Mouse (Mus musculus) gastrocnemius, adult 8-10 months (tissue): ENCODE results near the gene Pcolce. TPM values are rescaled to one million over a fixed set of nuclear protein-coding genes. Genes with fewer than 3 reads are reported as not detected.

Experiments
- DNase-seq, 2 experiments: peaks; one replicate each; pipeline ENCODE4 v3.0.0; 2022; ENCODE audit warnings: low spot score in 2 of 2
- total RNA-seq, 4 experiments: library from RNA; stranded (reverse); gene quantifications; 2 replicates each; pipeline ENCODE4 v1.2.4; 2022

Pcolce gene
- total RNA-seq, 4 experiments from 2014 or later = 16.2 to 35.4 (median 22.9) TPM

- no peak for DNase-seq
Measured at GRCm38 (mm10) chr5:137597625-137598024, 16.0 kb downstream of the Pcolce start.

- DNase-seq = no peak
Measured at GRCm38 (mm10) chr5:137596601-137597261, 16.9 kb downstream of the Pcolce start.

GRCm38 (mm10) chr5:137595921-137596320 lies 17.7 kb downstream of the Pcolce start:
- DNase-seq = no peak

GRCm38 (mm10) chr5:137590507-137590906 lies 23.1 kb downstream of the Pcolce start:
- DNase-seq = no peak

- peak in 1 of 2 experiments; percentile 41 for DNase-seq
Measured at GRCm38 (mm10) chr5:137584976-137585375, 28.6 kb downstream of the Pcolce start.

GRCm38 (mm10) chr5:137583670-137584169 lies 29.9 kb downstream of the Pcolce start:
- no peak for DNase-seq

- DNase-seq = no peak
Measured at GRCm38 (mm10) chr5:137582702-137583101, 30.9 kb downstream of the Pcolce start.

GRCm38 (mm10) chr5:137580246-137580645 lies 33.3 kb downstream of the Pcolce start:
- DNase-seq = no peak

- no peak for DNase-seq
Measured at GRCm38 (mm10) chr5:137574470-137574901, 39.1 kb downstream of the Pcolce start.

- no peak for DNase-seq
Measured at GRCm38 (mm10) chr5:137570691-137571586, 42.6 kb downstream of the Pcolce start.

- no peak for DNase-seq
Measured at GRCm38 (mm10) chr5:137570181-137570580, 43.4 kb downstream of the Pcolce start.

- no peak for DNase-seq
Measured at GRCm38 (mm10) chr5:137569665-137570064, 43.9 kb downstream of the Pcolce start, which contains the start of gene Tfr2. Gene Tfr2, plus strand, starts transcription at chr5:137569840.

- no peak for DNase-seq
Measured at GRCm38 (mm10) chr5:137569031-137569430, 44.6 kb downstream of the Pcolce start.

GRCm38 (mm10) chr5:137568223-137568798 lies 45.3 kb downstream of the Pcolce start:
- DNase-seq = no peak

- no peak for DNase-seq
Measured at GRCm38 (mm10) chr5:137566416-137566815, 47.2 kb downstream of the Pcolce start.

- DNase-seq = no peak
Measured at GRCm38 (mm10) chr5:137565744-137566143, 47.8 kb downstream of the Pcolce start.

- DNase-seq = no peak
Measured at GRCm38 (mm10) chr5:137562965-137563364, 50.6 kb downstream of the Pcolce start.

GRCm38 (mm10) chr5:137561556-137561955 lies 52.0 kb downstream of the Pcolce start:
- DNase-seq = no peak
